Mouse (Mus musculus) megakaryocyte, embryonic 14.5 days (primary cell): ENCODE measurements at regions not wholly inside any gene's neighbourhood (a gene's known extent, or its start where the extent isn't known, plus 50 kb on each side); places are given as distances from the start of the nearest gene placed in this dataset.

Experiments used
- FLI1 ChIP-seq: IDR thresholded peaks from 2 replicates; pipeline ENCODE4 v1.6.1; 2012; ENCODE audit warnings: low read length, inconsistent platforms, mixed read lengths
- GATA1 ChIP-seq: IDR thresholded peaks from 3 replicates; pipeline ENCODE4 v1.6.1; 2012; ENCODE audit warnings: mixed read lengths, low read length, inconsistent platforms, borderline replicate concordance

DNA sequence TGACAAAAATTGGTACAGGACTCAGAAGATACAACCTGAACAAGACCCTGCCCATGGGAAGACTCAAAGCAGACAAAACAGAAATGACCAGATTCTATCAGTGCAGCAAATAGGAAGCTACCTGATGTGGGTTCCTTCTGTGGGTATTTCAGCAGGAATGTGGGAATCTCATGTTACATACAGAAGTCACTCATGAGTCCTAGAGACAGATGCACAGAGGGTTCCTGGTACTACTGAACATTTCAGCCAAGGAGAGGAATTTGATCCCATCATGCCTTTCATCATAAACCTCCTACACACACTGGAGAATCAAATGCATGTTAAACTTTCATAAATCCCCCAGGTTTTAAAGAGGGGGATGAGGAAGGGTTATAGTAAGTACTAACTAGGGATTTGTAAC lies 390.8 kb downstream of the 4930474N05Rik start:
- no peak for TF ChIP-seq GATA1
- no peak for TF ChIP-seq FLI1
